Mouse (Mus musculus) c-Kit-positive CD71-positive TER-119-negative erythroid progenitor cells, embryonic 14.5 days (primary cell): ENCODE data around the gene Calhm3.

Source experiments
- DNase-seq: peaks from one replicate; pipeline ENCODE4 v3.0.0-alpha.2; 2013; ENCODE audit warnings: low read depth

The Calhm3 gene

GRCm38 (mm10) chr19:47118634-47119033 is 38.9 kb downstream of the Calhm3 start:
- DNase-seq, result no peak

DNA sequence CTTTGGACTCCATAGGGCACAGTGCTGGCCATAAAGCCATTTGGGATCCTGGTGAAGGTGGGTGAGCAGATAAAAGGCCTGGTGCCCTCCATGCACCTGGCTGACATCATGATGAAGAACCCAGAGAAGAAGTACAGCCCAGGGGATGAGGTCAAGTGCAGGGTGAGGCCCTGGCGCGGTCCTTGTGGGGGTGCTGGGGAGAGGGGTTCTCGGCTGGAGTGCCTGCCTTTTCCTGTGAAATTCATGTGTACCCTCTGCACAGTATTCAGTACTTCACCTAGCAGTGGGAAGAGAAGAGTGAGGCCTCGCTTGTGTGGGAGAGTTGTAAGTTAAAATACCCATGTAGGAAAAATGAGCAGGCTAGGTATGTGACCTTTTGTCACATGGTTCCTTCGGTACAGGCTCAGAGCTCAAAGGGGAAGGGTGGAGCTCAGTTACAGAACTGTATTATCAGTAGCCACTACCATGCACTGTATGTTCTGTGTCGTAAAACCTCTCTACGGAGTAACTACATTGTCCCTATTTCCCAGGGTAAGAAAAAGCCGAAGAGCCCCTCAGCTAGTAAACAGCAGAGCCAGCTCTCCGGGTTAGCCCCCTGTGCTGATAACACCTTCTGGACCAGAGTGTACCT is 52.8 kb downstream of the Calhm3 start:
- DNase-seq, result no peak
